Mouse (Mus musculus) left cerebral cortex, adult 6 months (tissue): ENCODE data around the gene Zfp386. TPM values are rescaled to one million over a fixed set of nuclear protein-coding genes. Genes with fewer than 3 reads are reported as not detected.

Experiments used
- long read RNA-seq, 2 experiments: library from polyadenylated mRNA; unstranded; transcript quantifications; one replicate each; pipeline ENCODE4 v2.0.0; 2019 to 2020
- polyA plus RNA-seq: library from polyadenylated mRNA; unstranded; fragments of <200 nt; fragmentation: Nextera tagmentation; gene quantifications from 2 replicates; pipeline ENCODE4 v1.2.3, GENCODE M21; 2021

Gene Zfp386
- polyA plus RNA-seq = 16.5 and 19.8 TPM in 2 replicates
- long read RNA-seq, experiment 1, transcript Zfp386-201 (3 exons, 1,958 nt) = major isoform, 116 of 142 reads
- long read RNA-seq, experiment 1, partial matches to known transcripts = 4 of 142 reads
- long read RNA-seq, experiment 1, other reads (novel, unspliced or antisense) = 22 of 142 reads
- long read RNA-seq, experiment 2, transcript Zfp386-201 (3 exons, 1,958 nt) = major isoform, 26 of 37 reads
- long read RNA-seq, experiment 2, partial matches to known transcripts = 2 of 37 reads
- long read RNA-seq, experiment 2, other reads (novel, unspliced or antisense) = 8 of 37 reads

DNA sequence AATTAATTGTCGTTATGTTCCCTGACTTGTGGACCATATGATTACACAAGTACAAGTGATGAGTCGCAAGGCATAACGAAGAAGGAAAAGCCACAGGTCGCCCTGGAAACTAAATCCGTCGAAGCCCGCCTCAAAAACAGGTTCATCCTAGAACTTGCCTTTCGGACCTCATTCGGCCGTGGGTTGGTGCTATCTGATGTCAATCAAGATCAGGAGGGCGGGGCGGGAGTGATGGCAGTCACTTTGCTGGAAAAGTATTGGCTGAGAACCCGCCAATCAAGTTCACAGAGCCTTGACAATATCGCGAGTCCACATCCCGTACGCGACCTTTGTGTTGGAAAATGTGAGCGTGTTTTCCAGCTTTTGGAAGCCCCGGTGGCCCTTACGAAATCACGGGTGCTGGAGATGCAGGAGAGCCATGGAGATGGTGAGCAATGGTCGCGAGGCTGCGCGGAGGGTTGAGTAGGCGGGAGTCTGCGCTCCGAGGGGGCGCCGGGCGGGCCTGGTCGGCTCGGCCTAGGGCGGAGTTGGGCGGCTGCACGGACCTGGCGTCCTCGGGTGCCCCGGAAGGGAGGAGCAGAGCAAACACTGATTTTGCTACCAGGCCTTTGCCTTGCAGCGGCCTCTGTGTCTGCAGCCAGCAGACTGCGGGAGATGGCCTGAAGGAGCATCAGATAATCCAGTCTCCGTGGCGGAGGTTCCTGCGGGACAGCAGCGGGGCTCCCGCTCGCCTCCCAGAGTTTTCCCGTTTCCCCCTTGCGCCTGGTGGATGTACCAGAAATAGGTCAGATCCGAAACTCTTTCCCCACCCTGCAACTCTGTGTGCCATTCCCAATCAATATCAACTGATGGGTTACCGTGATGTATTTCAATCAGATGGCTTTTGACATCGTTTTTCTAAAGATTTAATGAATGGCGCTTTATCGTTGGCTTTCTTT lies at the start of gene Zfp386:
Gene Zfp386, plus strand, starts transcription at position 285 of the 938 bp plus-strand sequence.

DNA sequence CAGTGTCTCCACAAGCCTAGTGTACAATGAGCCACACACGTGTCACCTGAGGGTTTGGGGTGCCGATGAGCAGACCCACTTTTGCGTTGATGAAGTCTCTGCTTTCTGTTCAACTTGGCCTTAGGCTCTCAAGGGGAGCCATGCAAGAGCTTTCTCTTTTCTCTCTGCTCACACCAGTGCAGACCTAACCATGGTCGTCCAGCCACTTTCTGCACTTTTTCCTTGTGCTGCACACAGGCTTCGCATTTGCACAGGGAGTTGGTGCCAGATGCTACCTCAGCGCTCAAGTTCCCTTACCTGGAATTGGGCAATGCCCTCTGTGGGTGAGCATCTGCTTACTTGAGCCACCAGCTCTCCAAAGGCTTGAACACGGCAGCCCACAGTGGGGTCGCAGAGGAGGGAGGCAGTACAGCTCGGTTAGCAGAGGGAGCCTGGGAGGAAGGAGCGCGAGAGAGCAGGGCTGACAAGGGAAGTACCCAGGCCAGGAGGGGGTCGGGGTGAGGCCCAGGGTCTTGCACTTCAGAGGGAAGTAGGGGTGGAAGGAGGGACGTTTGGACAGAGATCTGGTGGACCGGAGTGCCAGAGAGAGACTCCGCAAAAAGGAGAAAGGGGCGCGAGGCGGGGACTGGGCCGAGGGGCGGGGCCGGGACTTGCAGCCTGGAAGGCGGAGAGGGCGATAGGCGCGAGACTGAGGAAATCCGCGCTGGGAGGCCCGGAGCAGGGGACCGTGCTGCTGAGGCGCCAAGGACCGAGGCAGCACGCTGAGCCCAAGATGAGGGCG lies 29.7 kb downstream of the Zfp386 start, which contains the start of gene Vipr2:
Gene Vipr2, plus strand, starts transcription at position 653 of the 781 bp plus-strand sequence.

Other genes with a start within 250 kb of the Zfp386 start
- 0.29 and 0.37 TPM in 2 replicates for gene Vipr2, start 30.0 kb downstream of the Zfp386 start, polyA plus RNA-seq
- 12.0 and 16.2 TPM in 2 replicates for gene Wdr60, start 215.3 kb downstream of the Zfp386 start, polyA plus RNA-seq
- gene Gm11027, start 227.7 kb downstream of the Zfp386 start, polyA plus RNA-seq = not detected in 2 replicates
- 4.3 and 8.7 TPM in 2 replicates for gene Esyt2, start 233.5 kb downstream of the Zfp386 start, polyA plus RNA-seq